Mouse (Mus musculus) telencephalon, adult 2 months (tissue): ENCODE measurements at regions not wholly inside any gene's neighbourhood (a gene's known extent, or its start where the extent isn't known, plus 50 kb on each side); places are given as distances from the start of the nearest gene placed in this dataset.

Source experiments
- DNase-seq: peaks from one replicate; pipeline ENCODE4 v3.0.0-alpha.2; 2011; ENCODE audit warnings: low read depth, low spot score

DNA sequence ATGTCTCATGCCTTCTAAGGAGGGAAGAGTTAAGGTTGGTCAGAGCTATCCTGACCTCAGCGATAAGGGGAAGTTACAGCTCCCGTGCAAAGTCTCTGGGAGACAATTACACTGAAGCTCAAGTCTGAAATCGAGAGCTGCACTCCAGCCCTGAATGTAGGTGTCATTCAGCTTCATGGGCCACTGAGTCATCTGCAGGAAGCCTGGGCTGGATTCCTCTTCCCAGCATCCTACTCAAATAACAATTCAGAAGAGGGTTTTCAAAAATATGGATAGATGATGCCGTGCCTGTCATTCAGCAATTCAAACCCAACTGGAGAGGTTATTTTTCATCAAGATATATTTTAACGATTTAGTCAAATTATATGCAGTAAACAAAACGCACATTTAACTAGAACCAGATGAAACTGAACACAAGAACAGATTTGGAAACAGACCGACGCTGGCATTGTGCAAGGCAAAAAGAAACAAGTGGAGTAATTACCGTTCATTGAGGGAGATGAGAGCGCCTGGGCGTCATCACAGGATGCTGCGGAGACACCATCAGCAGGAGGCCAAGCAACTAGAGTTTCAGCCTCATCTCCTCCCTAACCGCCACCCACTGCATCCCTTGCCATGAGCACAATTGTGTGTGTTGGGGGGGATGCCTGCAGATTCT lies 57.8 kb upstream of the Cfap46 start:
- peak; percentile 77 for DNase-seq

DNA sequence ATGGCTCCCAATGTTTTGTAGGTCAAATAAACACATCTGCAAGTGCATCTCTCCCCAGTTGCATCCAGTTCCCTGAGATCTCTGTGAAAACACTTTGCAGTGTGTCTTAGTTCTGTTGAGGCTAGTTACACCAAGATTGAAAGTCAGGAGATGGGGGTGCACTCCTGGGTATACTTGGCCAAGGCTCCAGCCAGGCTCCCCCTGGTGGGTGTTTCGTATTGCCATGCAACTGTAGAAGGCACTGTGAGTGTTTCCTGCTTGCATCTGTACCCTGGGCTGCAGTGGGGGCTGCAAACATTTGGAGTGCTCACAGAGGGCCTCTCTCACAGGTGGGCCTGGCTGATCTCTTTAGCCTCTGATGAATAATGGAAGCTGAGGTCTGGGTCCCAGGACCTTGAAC lies 63.2 kb upstream of the Cfap46 start:
- no peak for DNase-seq

DNA sequence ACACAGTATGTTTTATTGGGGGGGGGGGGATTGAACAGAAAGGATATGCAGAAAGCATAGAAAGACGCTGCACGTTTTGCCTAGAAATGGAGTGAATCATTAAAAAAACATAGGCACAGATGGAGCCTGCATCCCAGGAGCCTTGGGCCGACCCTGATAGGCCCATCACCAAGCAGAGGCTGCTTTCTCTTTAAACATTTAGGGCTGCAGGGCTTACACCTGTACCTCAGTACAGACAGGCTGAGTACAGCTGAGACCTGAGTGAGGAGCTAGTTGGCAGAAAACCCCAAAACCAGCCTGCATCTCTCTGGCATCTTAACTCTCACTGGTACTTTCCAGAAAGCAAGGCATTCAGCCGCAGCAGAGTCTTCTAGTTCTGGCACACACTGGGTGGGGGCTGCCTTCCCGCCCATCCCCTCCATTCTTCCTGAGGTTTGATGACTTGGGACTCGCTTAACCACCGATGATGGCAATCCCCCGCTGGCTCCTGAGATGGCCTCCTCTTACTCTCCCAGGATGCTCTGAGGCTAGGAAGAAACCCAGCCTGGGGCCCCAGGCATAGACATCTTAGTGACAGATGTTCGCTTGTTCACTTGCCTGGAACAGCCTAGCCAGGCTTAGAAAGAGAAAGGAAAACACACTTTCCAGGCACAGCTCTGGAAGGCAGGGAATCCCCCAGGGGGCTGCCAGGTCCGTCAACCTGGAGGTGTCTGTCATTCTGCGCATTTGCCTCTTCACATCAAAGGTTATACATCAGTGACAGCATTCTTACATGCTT lies 63.9 kb upstream of the Cfap46 start:
- no peak for DNase-seq

GRCm38 (mm10) chr7:139755004-139755403 lies 71.4 kb upstream of the Cfap46 start:
- DNase-seq, result no peak

DNA sequence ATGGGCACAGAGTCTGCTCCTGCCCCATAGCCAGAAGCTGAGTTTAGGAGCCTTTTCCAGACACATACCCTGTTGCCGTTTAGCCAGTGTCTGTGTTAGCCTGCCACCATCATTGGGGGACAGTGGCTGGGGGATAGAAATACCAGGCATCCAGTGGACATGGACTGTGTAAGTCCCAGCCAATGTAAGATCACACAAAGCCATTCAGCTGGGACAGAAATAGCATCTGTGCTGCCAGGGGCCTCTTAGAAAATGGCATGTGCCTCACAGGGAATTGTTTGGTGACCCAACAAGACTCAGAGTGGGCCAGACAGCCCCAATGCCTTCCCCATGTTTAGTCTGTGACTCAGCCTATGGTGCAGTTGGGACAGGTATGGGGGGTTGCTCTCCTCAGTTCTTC lies 71.5 kb upstream of the Adgra1 start:
- DNase-seq, result no peak

DNA sequence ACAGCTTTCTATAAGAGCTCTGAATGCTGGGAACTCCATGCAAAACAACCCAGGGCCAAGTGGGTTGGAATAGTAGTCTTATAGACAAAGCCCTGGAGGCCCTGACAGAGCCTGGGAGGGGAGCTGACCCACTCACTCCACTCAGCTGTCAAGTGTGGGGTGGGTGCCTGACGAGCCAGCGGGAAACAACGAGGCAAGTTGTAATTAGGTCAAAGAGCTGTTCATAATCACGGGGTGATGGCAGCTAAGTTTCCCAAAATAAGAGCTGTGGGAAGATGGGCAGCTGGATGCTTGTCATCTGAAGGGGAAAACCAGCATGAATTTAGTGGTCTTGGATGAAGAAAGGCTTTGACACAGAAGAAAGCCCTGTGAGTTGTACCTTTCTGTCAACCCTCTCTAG lies 70.7 kb upstream of the Adgra1 start:
- no peak for DNase-seq

- DNase-seq, result no peak
Observed at GRCm38 (mm10) chr7:139766296-139766695, 67.7 kb upstream of the Adgra1 start.

- no peak for DNase-seq
Observed at GRCm38 (mm10) chr7:139769167-139769566, 64.8 kb upstream of the Adgra1 start.

GRCm38 (mm10) chr7:139777243-139777642 lies 56.7 kb upstream of the Adgra1 start:
- no peak for DNase-seq

DNA sequence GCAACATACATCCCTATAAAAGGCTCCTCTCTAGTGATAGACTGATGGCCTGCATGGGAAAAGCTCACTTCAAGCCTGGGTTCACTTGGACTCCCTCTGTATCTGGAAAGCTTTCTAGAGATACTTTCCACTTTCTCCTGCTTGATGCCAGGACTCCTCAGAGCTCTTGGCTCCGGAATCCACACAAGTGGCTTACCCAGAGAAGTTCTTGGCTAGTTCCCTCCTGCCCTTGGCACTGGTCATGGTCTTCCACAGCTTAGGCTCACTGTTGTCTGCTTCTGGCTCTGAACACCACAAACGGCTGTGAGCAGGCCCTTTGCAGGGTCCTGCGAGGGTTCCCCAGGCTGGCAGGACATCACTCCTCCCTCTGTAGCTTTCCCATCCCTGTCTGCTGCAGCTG lies 54.1 kb upstream of the Adgra1 start:
- DNase-seq, result no peak

DNA sequence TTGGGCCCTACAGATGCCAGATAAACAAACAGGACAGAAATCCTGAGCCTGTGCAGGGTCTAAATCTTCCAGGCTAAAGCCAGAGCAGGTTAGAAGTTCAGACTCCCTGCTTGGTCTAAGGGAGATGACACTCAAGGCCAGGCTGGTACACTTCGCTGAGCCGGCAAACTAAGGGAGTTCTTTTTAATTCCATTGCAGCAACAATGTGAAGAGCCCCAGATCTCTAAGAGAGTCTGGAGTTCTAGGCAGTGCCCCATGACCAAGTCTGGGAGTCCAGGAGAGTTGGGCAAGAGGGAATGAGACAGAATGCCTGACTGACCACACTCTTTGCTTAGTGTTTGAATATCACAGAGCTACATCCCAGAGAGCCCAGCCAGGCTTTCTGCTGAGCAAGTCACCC lies 52.5 kb upstream of the Adgra1 start:
- DNase-seq, result no peak
